Mouse (Mus musculus) embryonic facial prominence, embryonic 10.5 days (tissue): Measurements from ENCODE around the gene Tgfbrap1. TPM values are rescaled to one million over a fixed set of nuclear protein-coding genes. Genes with fewer than 3 reads are reported as not detected.

Experiments used
- microRNA-seq: library from miRNA; unstranded; fragments of <30 nt; microRNA quantifications from one replicate; pipeline ENCODE4, GENCODE M21; 2017
- polyA plus RNA-seq: library from polyadenylated mRNA; unstranded; fragments of >200 nt; fragmentation: Nextera tagmentation; extraction: Ambion mirVana; gene quantifications from 2 replicates; pipeline ENCODE4 v1.2.1, GENCODE M21; 2016

The Tgfbrap1 gene
- polyA plus RNA-seq, 1 experiment from 2014 or later, result 12.4 TPM

Small RNA genes within 50 kb of the gene (microRNA-seq; reads per million reads assigned to microRNA genes)
- not detected for gene Gm24001

Other genes with a start within 250 kb of the Tgfbrap1 start
- gene Mrps9, start 247.4 kb downstream of the Tgfbrap1 start, polyA plus RNA-seq, result 56.7 and 60.2 TPM in 2 replicates
- gene Gpr45, start 145.8 kb downstream of the Tgfbrap1 start, polyA plus RNA-seq, result 13.1 and 14.7 TPM in 2 replicates
- gene AI597479, start 73 bp upstream of the Tgfbrap1 start, polyA plus RNA-seq, result 40.0 and 43.3 TPM in 2 replicates
- gene Fhl2, start 98.3 kb upstream of the Tgfbrap1 start, polyA plus RNA-seq, result 10.7 and 11.2 TPM in 2 replicates